Mouse (Mus musculus) embryonic facial prominence, embryonic 13.5 days (tissue): ENCODE data around the gene Cfap157. TPM values are rescaled to one million over a fixed set of nuclear protein-coding genes. Genes with fewer than 3 reads are reported as not detected.

Experiments used
- ATAC-seq: fragments of 200-750 bp; cut with Nextera tagmentation; 2 replicates; pipeline ENCODE4 v1.8.0; 2017; ENCODE audit warnings: low read depth; ENCODE audit not compliant: insufficient number of reproducible peaks, insufficient read depth, low FRiP score, low TSS enrichment
- H3K27ac ChIP-seq: fragments of 300-500 bp; sonication (generic); 2 replicates; pipeline ENCODE4 v1.5.1; 2015; ENCODE audit warnings: moderate library complexity, mild to moderate bottlenecking, inconsistent platforms
- H3K27me3 ChIP-seq: fragments of 300-500 bp; sonication (generic); 2 replicates; pipeline ENCODE4 v1.6.1; 2015; ENCODE audit warnings: mild to moderate bottlenecking, inconsistent platforms
- H3K36me3 ChIP-seq: fragments of 300-500 bp; sonication (generic); 2 replicates; pipeline ENCODE4 v1.6.1; 2015; ENCODE audit warnings: mild to moderate bottlenecking, inconsistent platforms
- H3K4me1 ChIP-seq: fragments of 300-500 bp; sonication (generic); 2 replicates; pipeline ENCODE4 v1.6.1; 2015; ENCODE audit warnings: inconsistent platforms
- H3K4me2 ChIP-seq: fragments of 300-500 bp; sonication (generic); 2 replicates; pipeline ENCODE4 v1.6.1; 2015; ENCODE audit warnings: moderate library complexity, mild to moderate bottlenecking, inconsistent platforms
- H3K4me3 ChIP-seq: fragments of 300-500 bp; sonication (generic); 2 replicates; pipeline ENCODE4 v1.5.1; 2015; ENCODE audit warnings: mild to moderate bottlenecking, inconsistent platforms
- H3K9ac ChIP-seq: fragments of 300-500 bp; sonication (generic); 2 replicates; pipeline ENCODE4 v1.6.1; 2015; ENCODE audit warnings: mild to moderate bottlenecking, inconsistent platforms
- H3K9me3 ChIP-seq: fragments of 300-500 bp; sonication (generic); 2 replicates; pipeline ENCODE4 v1.6.1; 2016; ENCODE audit warnings: inconsistent platforms
- WGBS: fragments of 180-500 bp; shearing (Covaris S2); methylation state at CpG from one replicate; pipeline ENCODE4 v1.1.7; 2015; ENCODE audit warnings: mixed read lengths; 5-methylcytosine and 5-hydroxymethylcytosine counted together
- polyA plus RNA-seq: library from polyadenylated mRNA; unstranded; fragments of >200 nt; fragmentation: Nextera tagmentation; extraction: Ambion mirVana; gene quantifications from 2 replicates; pipeline ENCODE4 v1.2.1, GENCODE M21; 2015

The Cfap157 gene
- polyA plus RNA-seq: 0.87 and 1.5 TPM in 2 replicates

DNA sequence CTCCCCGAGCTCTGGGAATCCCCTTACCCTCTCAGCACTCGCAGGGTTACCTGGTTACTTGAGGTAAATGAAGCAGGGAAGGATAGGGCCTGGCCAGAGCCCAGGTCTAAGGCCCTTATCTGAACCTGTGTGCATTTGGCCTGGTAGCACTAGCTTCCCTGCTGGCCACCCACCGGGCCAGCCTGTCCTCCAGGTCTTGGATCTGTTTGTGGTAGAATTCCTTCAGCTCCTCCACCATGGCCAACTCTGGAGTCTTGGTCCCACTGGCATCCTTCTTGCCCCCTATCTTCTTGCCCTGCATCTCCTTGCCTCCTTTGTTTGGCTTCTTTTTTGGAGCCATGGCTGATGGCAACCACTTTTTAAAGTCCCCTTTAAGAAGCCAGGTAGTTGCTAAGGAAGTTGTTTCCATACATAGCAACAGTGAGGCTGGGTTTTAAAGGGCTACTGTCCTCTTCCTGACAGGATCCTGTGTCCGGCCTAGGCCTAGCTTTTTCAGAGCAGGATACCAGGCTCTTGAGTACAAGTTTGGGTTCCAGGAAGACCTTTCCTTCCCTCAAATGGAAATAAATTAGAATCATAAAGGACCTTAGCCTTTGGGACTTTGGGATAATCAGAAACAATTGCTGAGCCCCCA lies at the start of gene Cfap157:
TSS of gene Cfap157 (minus strand) at position 381 of the 634 bp plus-strand sequence.
- Histone ChIP-seq H3K36me3 (no peaks in the 10 kb centered on the region), H3K4me3 (no peak within 1 kb of the TSS), H3K4me2 (no peak within 1 kb of the TSS), H3K9me3 (no peaks in the 10 kb centered on the region; the same call in 1 of the 2 replicates), H3K27ac (no peak within 1 kb of the TSS), H3K9ac (no peak within 1 kb of the TSS), H3K4me1 (peaks cover 6% of the 10 kb centered on the region; the same call in 1 of the 2 replicates), H3K27me3 (no peaks in the 10 kb centered on the region)
- ATAC-seq: no peak
- 61% methylated on average over 4 of the region's 4 CpGs for WGBS

GRCm38 (mm10) chr2:32828979-32829676 lies 44.9 kb upstream of the Cfap157 start:
- H3K36me3 ChIP-seq: no peaks in the 10 kb centered on the region
- H3K27ac ChIP-seq: no peak overlapping the region
- no peak overlapping the region for H3K4me2 ChIP-seq
- H3K4me3 ChIP-seq: no peak overlapping the region
- 77% methylated on average over 11 of the region's 11 CpGs for WGBS
- 0 out of 2 replicates have a peak, but pooled peaks cover under 1% of the 10 kb centered on the region for H3K4me1 ChIP-seq
- ATAC-seq: no peak
- no peaks in the 10 kb centered on the region for H3K9me3 ChIP-seq
- H3K27me3 ChIP-seq: no peaks in the 10 kb centered on the region
- no peak overlapping the region for H3K9ac ChIP-seq

GRCm38 (mm10) chr2:32825796-32826195 lies 41.6 kb upstream of the Cfap157 start:
- Histone ChIP-seq H3K4me3 (no peak overlapping the region), H3K27ac (no peak overlapping the region), H3K4me2 (no peak overlapping the region), H3K9me3 (no peaks in the 10 kb centered on the region), H3K4me1 (no peaks in the 10 kb centered on the region), H3K9ac (no peak overlapping the region), H3K36me3 (no peaks in the 10 kb centered on the region), H3K27me3 (no peaks in the 10 kb centered on the region)
- no peak for ATAC-seq
- 87% methylated on average over 6 of the region's 6 CpGs for WGBS

DNA sequence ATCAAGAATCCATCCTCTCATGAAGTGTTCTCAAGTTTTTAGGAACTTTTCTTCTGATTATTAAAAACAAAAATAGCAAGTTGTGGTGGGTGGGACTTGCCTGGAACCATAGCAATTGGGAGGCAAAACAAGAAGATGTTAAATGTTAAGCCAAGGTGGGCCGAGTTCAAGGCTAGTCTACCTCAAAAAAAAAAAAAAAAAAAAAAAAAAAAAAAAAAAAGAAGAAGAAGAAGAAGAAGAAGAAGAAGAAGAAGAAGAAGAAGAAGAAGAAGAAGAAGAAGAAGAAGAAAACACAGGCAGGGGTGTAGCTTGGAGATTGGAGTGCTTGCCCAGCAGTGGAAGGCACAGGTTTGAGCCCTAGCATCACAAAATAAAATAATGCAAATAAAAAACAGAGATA lies 40.5 kb upstream of the Cfap157 start:
- H3K36me3 ChIP-seq: no peaks in the 10 kb centered on the region
- no peak overlapping the region for H3K9ac ChIP-seq
- no peaks in the 10 kb centered on the region for H3K4me1 ChIP-seq
- H3K27me3 ChIP-seq: no peaks in the 10 kb centered on the region
- 73% methylated on average over 1 of the region's 1 CpGs for WGBS
- no peak overlapping the region for H3K4me3 ChIP-seq
- ATAC-seq: no peak
- H3K9me3 ChIP-seq: no peaks in the 10 kb centered on the region
- no peak overlapping the region for H3K27ac ChIP-seq
- H3K4me2 ChIP-seq: no peak overlapping the region

DNA sequence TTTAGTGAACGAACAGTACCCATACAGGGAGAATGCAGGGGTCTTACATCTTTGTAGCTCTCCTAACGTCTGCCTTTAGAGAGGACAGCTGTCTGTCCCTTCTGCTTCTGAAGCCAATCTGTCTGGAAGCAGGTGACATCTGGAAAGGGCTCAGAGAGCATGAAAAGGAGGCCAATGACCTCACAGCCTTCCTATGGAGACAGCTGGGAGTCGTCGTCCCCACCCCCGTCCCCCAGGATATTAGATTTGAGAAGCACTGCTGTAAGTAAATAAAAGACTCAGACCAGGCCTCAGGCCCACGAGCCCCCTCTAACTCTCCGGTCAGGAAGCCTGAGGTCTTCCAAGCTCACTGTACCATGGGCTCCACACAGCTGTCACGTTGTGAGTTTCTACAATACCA lies 40.0 kb upstream of the Cfap157 start:
- 0 out of 2 replicates have a peak overlapping the region, but pooled peaks have one; percentile 6 for H3K9ac ChIP-seq
- no peaks in the 10 kb centered on the region for H3K36me3 ChIP-seq
- WGBS: 36% methylated on average over 8 of the region's 8 CpGs
- no peak overlapping the region for H3K4me2 ChIP-seq
- H3K4me1 ChIP-seq: no peaks in the 10 kb centered on the region
- no peaks in the 10 kb centered on the region for H3K9me3 ChIP-seq
- H3K27me3 ChIP-seq: no peaks in the 10 kb centered on the region
- no peak overlapping the region for H3K4me3 ChIP-seq
- H3K27ac ChIP-seq: no peak overlapping the region
- ATAC-seq: no peak

DNA sequence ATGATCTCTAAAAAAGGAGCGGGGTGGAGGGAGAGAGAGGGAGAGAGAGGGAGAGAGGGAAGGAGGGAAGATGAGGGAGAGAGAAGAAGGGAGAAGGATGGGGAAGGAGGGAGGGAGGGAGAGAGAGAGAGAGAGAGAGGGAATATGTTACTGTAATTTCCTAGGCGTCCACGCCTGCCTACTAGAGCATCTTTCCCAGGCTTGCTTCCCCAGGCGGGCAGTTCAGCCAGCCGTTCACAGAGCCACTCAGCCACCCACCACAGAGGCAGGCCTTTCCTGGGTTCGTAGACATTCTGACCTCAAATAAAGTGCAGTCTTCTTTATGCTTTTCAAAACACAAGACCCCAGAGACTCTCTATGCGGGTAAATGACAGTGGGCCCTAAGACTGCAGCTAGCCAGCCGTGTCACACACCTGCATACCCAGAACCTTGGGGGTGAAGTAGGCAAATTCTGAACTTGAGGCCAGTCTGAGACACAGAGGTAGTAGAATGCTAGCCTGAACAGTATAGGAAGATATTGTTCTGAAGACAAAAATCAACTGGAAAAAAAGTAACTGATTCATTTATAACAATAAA lies 39.4 kb upstream of the Cfap157 start:
- no peak for ATAC-seq
- Histone ChIP-seq H3K9ac (no peak overlapping the region), H3K4me1 (no peaks in the 10 kb centered on the region), H3K27me3 (no peaks in the 10 kb centered on the region), H3K4me3 (no peak overlapping the region), H3K27ac (no peak overlapping the region), H3K36me3 (no peaks in the 10 kb centered on the region), H3K9me3 (no peaks in the 10 kb centered on the region), H3K4me2 (no peak overlapping the region)
- 65% methylated on average over 8 of the region's 8 CpGs for WGBS

GRCm38 (mm10) chr2:32823153-32823552 lies 38.9 kb upstream of the Cfap157 start:
- Histone ChIP-seq H3K27me3 (no peaks in the 10 kb centered on the region), H3K36me3 (0 out of 2 replicates have a peak, but pooled peaks cover 1% of the 10 kb centered on the region), H3K4me2 (no peak overlapping the region), H3K4me1 (no peaks in the 10 kb centered on the region), H3K9me3 (no peaks in the 10 kb centered on the region), H3K9ac (no peak overlapping the region), H3K27ac (no peak overlapping the region), H3K4me3 (no peak overlapping the region)
- 44% methylated on average over 11 of the region's 11 CpGs for WGBS
- ATAC-seq: no peak

- no peak overlapping the region for H3K27ac ChIP-seq
- H3K27me3 ChIP-seq: no peaks in the 10 kb centered on the region
- 0 out of 2 replicates have a peak, but pooled peaks cover 5% of the 10 kb centered on the region for H3K36me3 ChIP-seq
These were observed 38.4 kb upstream of the Cfap157 start for GRCm38 (mm10) chr2:32822643-32823042.

DNA sequence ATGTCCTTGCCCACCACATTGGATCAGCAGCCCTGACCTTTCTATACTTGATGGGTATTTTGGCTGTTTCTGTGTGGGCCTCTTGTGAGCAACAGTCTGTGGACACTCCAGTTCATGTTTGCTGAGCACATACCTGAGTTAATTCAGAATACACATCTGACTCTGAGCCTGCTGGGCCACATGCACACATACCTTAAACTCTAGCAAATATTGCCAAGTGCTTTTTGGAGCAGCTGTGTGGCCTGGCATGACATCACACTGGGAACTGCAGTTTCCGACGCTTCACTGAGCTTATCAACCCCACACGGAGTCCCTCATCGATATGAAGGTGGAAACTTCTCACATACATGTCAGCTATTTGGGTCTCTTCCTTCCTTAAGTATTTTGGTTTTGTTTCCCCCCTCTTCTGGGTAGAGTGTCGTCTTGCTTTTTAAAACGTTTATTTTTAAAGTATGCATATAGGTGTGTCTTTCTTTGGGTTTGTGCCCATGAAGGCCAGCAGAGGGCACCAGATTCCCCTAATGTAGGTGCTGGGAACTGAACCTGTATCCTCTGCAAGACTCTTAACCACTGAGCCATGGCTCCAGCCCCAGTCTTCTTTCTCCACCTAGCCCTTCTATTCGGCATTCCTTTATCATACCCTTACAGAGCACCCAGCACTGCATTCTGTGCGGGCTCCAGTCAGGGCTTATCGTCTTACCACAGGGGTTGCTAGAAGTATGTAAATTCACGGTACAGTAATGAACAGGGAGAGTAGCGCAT lies 37.0 kb upstream of the Cfap157 start:
- Histone ChIP-seq H3K4me1 (no peaks in the 10 kb centered on the region), H3K4me3 (no peak overlapping the region), H3K27me3 (no peaks in the 10 kb centered on the region), H3K36me3 (0 out of 2 replicates have a peak, but pooled peaks cover 5% of the 10 kb centered on the region), H3K9ac (no peak overlapping the region), H3K4me2 (no peak overlapping the region), H3K9me3 (no peaks in the 10 kb centered on the region), H3K27ac (no peak overlapping the region)
- 69% methylated on average over 11 of the region's 11 CpGs for WGBS
- ATAC-seq: no peak

More at GRCm38 (mm10) chr2:32822643-32823042, 38.4 kb upstream of the Cfap157 start:
- 77% methylated on average over 6 of the region's 6 CpGs for WGBS
- no peaks in the 10 kb centered on the region for H3K9me3 ChIP-seq
- H3K4me3 ChIP-seq: no peak overlapping the region
- ATAC-seq: no peak
- no peak overlapping the region for H3K4me2 ChIP-seq
- no peaks in the 10 kb centered on the region for H3K4me1 ChIP-seq
- no peak overlapping the region for H3K9ac ChIP-seq

DNA sequence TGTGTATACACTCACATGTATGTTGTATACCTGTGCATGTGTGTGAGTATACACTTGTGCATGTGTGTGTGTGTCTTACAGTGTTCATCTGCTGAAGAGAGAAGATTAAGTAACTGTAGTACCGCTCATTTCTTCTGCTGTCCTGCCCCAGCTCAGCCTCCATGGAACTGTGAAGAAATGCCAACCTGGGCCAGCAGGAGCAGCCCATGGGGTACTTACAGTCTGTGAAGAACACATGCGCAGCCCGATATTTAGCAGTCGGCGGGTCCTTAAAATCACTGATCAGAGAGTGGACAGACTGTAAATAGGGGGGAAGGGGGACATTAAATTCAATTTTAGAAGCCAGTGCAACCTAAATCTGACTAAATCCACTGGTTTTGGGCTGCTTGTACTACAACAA lies 34.0 kb upstream of the Cfap157 start:
- no peaks in the 10 kb centered on the region for H3K27me3 ChIP-seq
- no peak overlapping the region for H3K27ac ChIP-seq
- WGBS: 92% methylated on average over 5 of the region's 5 CpGs
- no peak overlapping the region for H3K4me2 ChIP-seq
- ATAC-seq: no peak
- H3K9me3 ChIP-seq: no peaks in the 10 kb centered on the region
- H3K4me1 ChIP-seq: no peaks in the 10 kb centered on the region
- H3K9ac ChIP-seq: no peak overlapping the region
- H3K36me3 ChIP-seq: peaks cover 10% of the 10 kb centered on the region; the same call in 1 of the 2 replicates
- H3K4me3 ChIP-seq: no peak overlapping the region

- no peaks in the 10 kb centered on the region for H3K4me1 ChIP-seq
- peaks cover 16% of the 10 kb centered on the region; the same call in 1 of the 2 replicates for H3K36me3 ChIP-seq
- H3K4me2 ChIP-seq: no peak overlapping the region
- H3K4me3 ChIP-seq: no peak overlapping the region
- no peak overlapping the region for H3K27ac ChIP-seq
- no peaks in the 10 kb centered on the region for H3K27me3 ChIP-seq
- no peak overlapping the region for H3K9ac ChIP-seq
- H3K9me3 ChIP-seq: no peaks in the 10 kb centered on the region
- 74% methylated on average over 7 of the region's 7 CpGs for WGBS
- no peak for ATAC-seq
These were observed 33.4 kb upstream of the Cfap157 start for GRCm38 (mm10) chr2:32817589-32817988.
